Mouse (Mus musculus): Measurements from ENCODE around the gene Bok. TPM values are rescaled to one million over a fixed set of nuclear protein-coding genes. Genes with fewer than 3 reads are reported as not detected.

The Bok gene
- polyA plus RNA-seq, 1 experiment: 43.3 TPM

DNA sequence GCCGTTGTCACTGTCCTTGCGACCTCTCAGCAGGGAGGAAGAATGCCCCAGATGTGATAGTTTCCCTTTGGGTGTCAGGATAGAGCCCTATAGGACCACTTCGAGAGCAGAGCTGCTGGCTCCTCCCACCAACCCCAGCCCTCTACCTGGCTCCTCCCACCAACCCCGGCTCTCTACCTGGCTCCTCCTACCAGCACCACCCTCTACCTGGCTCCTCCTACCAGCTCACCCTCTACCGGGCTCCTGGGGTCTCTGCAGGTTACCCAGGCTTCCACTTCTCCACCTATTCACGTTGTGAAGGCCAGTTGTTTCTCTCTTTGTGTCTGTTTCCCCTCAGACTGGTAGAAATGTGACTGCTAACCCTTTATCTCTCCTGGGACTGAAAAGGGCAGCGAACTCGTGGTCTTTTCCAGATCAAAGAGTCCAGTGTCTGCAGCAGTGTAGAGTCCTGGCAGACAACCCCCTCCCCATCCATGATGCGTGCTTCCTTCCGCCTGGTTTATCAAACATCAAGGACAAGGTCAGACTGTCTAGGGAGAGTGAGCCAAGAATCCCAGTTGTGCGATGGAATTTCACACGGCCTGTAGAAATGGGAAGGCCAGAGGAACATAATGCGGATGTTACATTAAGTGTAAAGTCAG, 17.6 kb upstream of the Bok start:
- no peaks in the 10 kb centered on the region for H3K4me1 ChIP-seq (ENCODE audit: control insufficient read depth, insufficient read depth, low read length)
- TF ChIP-seq POLR2A (IDR thresholded peaks at IDR 0.05; ENCODE audit: extremely low read depth, insufficient read depth, low read length) (no peak), CTCF (IDR thresholded peaks at IDR 0.05; ENCODE audit: extremely low read depth, insufficient read depth, low read length) (no peak)
- no peak overlapping the region for H3K27ac ChIP-seq (ENCODE audit: insufficient read depth, low read length)
- H3K4me3 ChIP-seq (ENCODE audit: insufficient read depth, low read length): no peak overlapping the region

- H3K4me3 ChIP-seq (ENCODE audit: insufficient read depth, low read length): peak overlapping the region; percentile 31
- TF ChIP-seq POLR2A (IDR thresholded peaks at IDR 0.05; ENCODE audit: extremely low read depth, insufficient read depth, low read length) (no peak), CTCF (IDR thresholded peaks at IDR 0.05; ENCODE audit: extremely low read depth, insufficient read depth, low read length) (peak; percentile 47)
- H3K27ac ChIP-seq (ENCODE audit: insufficient read depth, low read length): no peak overlapping the region
- H3K4me1 ChIP-seq (ENCODE audit: control insufficient read depth, insufficient read depth, low read length): no peaks in the 10 kb centered on the region
Observed at GRCm38 (mm10) chr1:93668791-93669548, 16.5 kb upstream of the Bok start.

DNA sequence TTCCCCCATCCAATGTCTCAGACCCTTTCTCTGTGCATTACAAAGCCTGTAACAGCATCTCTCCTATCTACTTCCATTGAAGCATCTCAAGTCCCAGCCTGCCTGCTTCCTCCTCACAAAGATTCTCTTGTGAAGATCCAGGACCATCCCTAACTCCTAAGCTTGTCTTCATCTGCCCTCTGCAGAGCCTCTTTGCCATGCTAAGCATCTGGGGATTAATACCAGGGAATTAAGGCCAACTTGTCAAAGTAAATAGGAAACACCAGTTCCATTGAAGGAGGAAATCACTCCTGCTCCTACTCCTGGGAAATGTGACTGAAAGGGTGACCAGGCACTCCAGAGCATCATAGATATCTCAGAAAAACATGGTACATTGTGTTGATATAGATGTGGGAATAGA, 15.5 kb upstream of the Bok start:
- Histone ChIP-seq H3K27ac (ENCODE audit: insufficient read depth, low read length) (no peak overlapping the region), H3K4me1 (ENCODE audit: control insufficient read depth, insufficient read depth, low read length) (no peaks in the 10 kb centered on the region), H3K4me3 (ENCODE audit: insufficient read depth, low read length) (no peak overlapping the region)
- TF ChIP-seq CTCF (IDR thresholded peaks at IDR 0.05; ENCODE audit: extremely low read depth, insufficient read depth, low read length) (no peak), POLR2A (IDR thresholded peaks at IDR 0.05; ENCODE audit: extremely low read depth, insufficient read depth, low read length) (no peak)

DNA sequence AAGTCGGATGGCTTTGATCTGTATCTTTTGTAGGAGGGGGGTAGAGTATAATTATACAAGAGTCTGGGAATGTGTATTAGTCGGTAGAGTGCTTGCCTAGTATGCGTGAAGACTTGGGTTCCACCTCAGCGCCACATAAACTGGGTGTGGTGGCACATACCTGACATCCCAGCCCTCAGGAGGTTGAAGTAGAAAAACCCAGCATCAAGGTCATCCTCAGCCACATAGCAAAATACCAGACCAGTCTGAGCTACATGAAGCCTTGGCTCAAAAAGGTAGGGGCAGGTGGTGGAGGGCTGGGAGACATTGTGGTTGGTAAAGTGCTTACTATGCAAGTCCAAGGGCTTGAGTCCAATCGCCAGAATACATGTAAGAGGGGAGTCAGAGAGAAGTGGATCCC, 12.8 kb upstream of the Bok start:
- H3K4me3 ChIP-seq (ENCODE audit: insufficient read depth, low read length): no peak overlapping the region
- TF ChIP-seq CTCF (IDR thresholded peaks at IDR 0.05; ENCODE audit: extremely low read depth, insufficient read depth, low read length) (no peak), POLR2A (IDR thresholded peaks at IDR 0.05; ENCODE audit: extremely low read depth, insufficient read depth, low read length) (no peak)
- no peak overlapping the region for H3K27ac ChIP-seq (ENCODE audit: insufficient read depth, low read length)
- H3K4me1 ChIP-seq (ENCODE audit: control insufficient read depth, insufficient read depth, low read length): no peaks in the 10 kb centered on the region

GRCm38 (mm10) chr1:93678386-93678785, 7.1 kb upstream of the Bok start:
- TF ChIP-seq POLR2A (IDR thresholded peaks at IDR 0.05; ENCODE audit: extremely low read depth, insufficient read depth, low read length) (no peak), CTCF (IDR thresholded peaks at IDR 0.05; ENCODE audit: extremely low read depth, insufficient read depth, low read length) (no peak)
- no peak overlapping the region for H3K4me3 ChIP-seq (ENCODE audit: insufficient read depth, low read length)
- no peak overlapping the region for H3K27ac ChIP-seq (ENCODE audit: insufficient read depth, low read length)
- H3K4me1 ChIP-seq (ENCODE audit: control insufficient read depth, insufficient read depth, low read length): no peaks in the 10 kb centered on the region

DNA sequence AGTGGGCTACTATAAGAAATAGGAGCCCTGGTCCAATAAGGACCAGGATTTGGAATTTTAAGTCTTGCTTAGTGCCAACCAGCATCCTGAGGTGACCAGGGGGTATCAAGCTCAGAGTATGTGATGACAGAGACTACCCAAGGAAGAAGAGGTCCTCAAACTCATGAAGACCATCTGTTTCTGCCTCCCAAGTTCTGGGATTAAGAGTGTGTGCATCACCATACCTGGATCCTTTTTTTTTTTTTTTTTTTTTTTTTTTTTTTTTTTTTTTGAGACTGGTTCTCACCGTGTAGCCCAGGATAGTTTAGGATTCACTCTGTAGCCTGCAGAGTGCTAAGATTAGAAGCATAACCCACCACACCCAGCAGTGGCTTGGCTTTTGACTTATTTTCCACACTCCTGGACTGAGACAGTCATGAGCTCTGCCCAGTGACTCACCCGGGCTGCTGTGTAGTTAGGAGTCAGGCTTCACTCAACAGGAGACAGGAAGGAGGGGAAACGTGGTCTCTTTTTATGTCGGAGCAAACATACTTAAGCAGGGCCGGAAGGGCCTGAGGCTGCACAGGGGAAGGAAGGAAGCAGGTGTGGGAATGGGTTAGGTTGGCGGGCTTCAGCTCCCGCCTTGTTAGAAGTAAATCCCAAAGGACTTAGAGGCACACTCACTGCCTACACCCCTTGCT, 5.4 kb upstream of the Bok start:
- Histone ChIP-seq H3K4me1 (ENCODE audit: control insufficient read depth, insufficient read depth, low read length) (no peaks in the 10 kb centered on the region), H3K4me3 (ENCODE audit: insufficient read depth, low read length) (no peak overlapping the region), H3K27ac (ENCODE audit: insufficient read depth, low read length) (no peak overlapping the region)
- TF ChIP-seq CTCF (IDR thresholded peaks at IDR 0.05; ENCODE audit: extremely low read depth, insufficient read depth, low read length) (no peak), POLR2A (IDR thresholded peaks at IDR 0.05; ENCODE audit: extremely low read depth, insufficient read depth, low read length) (no peak)

DNA sequence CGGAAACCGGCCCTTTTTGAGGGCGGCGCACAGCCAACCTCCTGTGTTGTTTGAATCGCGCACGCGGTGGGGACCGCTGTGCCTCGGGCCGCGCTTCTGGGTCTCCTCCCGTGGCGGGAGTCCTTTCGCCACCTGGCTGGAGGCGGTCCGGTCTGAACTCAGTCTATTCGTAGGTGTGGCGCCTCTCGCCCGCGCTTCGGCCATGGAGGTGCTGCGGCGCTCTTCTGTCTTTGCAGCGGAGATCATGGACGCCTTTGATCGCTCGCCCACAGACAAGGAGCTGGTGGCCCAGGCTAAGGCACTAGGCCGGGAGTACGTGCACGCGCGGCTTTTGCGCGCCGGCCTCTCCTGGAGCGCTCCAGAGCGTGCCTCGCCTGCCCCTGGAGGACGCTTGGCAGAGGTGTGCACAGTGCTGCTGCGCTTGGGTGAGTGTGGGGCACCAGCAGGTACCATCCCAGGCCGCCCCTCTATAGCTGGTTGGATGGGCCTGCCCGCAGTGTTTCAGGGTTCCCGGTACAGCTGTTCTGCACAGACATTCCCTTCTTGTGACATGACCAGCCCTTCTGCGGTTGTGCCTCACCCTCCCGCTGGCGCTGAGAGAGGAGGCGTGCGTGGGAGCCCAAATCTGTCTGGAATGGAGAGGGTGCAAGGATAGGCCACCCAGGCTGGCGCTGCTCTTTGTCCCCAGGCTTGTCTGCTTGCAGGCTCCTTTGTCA, 943 bp downstream of the Bok start:
- H3K27ac ChIP-seq (ENCODE audit: insufficient read depth, low read length): peak overlapping the region; percentile 24; the same call in 1 of the 2 replicates
- peak overlapping the region; percentile 29 for H3K4me3 ChIP-seq (ENCODE audit: insufficient read depth, low read length)
- TF ChIP-seq CTCF (IDR thresholded peaks at IDR 0.05; ENCODE audit: extremely low read depth, insufficient read depth, low read length) (no peak), POLR2A (IDR thresholded peaks at IDR 0.05; ENCODE audit: extremely low read depth, insufficient read depth, low read length) (no peak)
- H3K4me1 ChIP-seq (ENCODE audit: control insufficient read depth, insufficient read depth, low read length): no peaks in the 10 kb centered on the region

DNA sequence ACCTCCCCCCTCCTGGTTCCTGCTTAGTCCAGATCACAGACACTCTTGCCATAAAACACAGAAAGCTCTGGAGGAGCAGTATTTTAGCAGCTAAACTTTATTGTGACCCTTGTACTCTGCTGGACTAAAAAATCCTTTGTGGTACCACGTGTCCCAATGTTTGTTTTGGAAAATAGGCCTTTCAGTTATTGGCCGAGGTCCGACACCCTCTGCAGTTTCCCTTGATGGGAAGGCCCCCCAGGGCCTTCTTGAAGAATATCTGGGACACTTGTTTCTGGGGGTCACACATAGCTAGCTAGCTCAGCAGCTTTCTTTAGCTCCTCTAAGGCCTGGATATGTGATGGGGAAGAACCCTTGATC, 1.5 kb downstream of the Bok start:
- TF ChIP-seq CTCF (IDR thresholded peaks at IDR 0.05; ENCODE audit: extremely low read depth, insufficient read depth, low read length) (no peak), POLR2A (IDR thresholded peaks at IDR 0.05; ENCODE audit: extremely low read depth, insufficient read depth, low read length) (no peak)
- H3K4me1 ChIP-seq (ENCODE audit: control insufficient read depth, insufficient read depth, low read length): peaks cover 1% of the 10 kb centered on the region; the same call in 1 of the 2 replicates
- H3K4me3 ChIP-seq (ENCODE audit: insufficient read depth, low read length): peak overlapping the region; percentile 29
- peak overlapping the region; percentile 24; the same call in 1 of the 2 replicates for H3K27ac ChIP-seq (ENCODE audit: insufficient read depth, low read length)

- Histone ChIP-seq H3K4me3 (ENCODE audit: insufficient read depth, low read length) (no peak overlapping the region), H3K27ac (ENCODE audit: insufficient read depth, low read length) (no peak overlapping the region), H3K4me1 (ENCODE audit: control insufficient read depth, insufficient read depth, low read length) (peaks cover 4% of the 10 kb centered on the region; the same call in 1 of the 2 replicates)
- no peak for TF ChIP-seq CTCF (IDR thresholded peaks at IDR 0.05; ENCODE audit: extremely low read depth, insufficient read depth, low read length)
- no peak for TF ChIP-seq POLR2A (IDR thresholded peaks at IDR 0.05; ENCODE audit: extremely low read depth, insufficient read depth, low read length)
Observed at GRCm38 (mm10) chr1:93688154-93688553, 2.7 kb downstream of the Bok start.
